Mouse (Mus musculus): ENCODE results near the gene Alkbh7. TPM values are rescaled to one million over a fixed set of nuclear protein-coding genes. Genes with fewer than 3 reads are reported as not detected.

Gene Alkbh7
- 20.6 and 31.9 TPM in 2 replicates for polyA plus RNA-seq (2012; ENCODE audit: low replicate concordance)

DNA sequence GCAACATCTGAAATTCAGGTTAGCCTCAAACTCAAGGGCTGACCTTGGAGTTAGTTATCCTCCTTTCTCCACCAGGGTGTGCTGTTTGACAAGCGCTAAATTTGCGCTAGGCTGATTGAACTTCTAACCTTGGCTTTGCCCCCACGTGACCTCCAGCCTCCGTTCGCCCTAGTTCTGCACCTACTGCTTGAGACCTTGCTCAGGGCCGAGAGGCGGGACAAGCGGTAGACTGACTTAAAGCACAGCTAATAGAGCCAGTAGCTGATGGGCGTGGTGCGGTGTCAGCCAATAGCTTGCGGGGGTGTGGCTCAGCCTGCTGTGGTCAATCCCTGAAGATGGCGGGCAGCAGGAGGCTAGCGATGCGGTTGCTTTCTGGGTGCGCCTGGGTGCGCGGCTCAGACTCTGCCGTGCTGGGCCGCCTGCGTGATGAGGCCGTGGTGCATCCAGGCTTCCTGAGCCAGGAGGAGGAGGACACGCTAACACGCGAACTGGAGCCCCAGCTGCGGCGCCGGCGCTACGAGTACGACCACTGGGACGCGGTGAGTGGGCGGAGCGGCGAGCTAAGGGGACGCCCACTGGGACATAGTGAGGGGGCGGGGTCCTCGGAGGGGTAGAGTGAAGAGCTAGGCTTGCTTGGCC lies at the start of gene Alkbh7:
Alkbh7 (plus strand) TSS at position 311 of the 639 bp plus-strand sequence.

DNA sequence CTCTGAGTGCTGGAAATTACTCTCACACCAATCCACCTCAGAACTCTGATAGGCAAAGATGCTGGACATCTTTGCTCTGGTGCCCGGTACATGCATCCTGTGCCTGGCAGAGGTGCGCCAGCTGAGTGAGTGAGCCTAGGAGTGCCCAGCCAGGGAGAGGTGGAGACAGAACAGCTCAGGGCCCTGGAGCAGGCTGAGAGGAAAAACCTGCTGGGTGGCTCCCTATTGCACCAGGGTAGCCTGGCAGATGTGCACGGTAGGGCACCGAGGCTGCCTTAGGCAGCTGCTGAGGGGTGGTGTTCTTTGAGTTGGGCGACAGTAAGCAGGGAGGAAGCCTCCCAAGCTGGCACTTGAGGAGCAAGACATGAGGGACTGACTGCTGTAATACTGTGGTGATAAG lies 15.1 kb upstream of the Alkbh7 start, which contains the start of gene Acer1:
Acer1 (minus strand) TSS at position 114 of the 400 bp plus-strand sequence.

DNA sequence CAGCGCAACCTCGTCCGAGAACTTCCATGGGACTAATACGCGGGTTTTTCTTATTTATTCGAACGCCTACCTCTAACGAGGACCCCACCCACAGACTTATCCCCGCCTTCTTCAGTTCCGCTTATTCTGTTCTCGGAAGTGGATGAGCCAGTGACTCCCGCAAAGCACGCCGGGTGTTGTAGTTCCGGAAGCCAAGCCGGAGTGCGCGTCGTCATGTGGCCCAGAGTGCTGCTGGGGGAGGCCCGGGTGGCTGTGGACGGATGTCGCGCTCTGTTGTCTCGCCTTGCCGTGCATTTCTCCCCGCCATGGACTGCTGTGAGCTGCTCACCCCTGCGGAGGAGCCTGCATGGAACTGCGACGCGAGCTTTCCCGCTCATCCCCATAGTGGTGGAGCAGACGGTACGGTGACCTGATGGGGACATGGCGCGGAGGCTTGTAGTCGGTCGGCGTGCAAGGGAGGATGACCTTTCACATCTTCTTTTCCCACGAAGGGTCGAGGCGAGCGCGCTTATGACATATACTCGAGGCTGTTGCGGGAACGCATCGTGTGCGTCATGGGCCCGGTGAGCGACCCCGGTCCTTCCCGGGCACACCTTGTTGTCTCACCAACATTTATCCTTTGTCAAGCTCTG lies 6.9 kb upstream of the Alkbh7 start, which contains the start of gene Clpp:
Clpp (plus strand) TSS at position 191 of the 632 bp plus-strand sequence.

DNA sequence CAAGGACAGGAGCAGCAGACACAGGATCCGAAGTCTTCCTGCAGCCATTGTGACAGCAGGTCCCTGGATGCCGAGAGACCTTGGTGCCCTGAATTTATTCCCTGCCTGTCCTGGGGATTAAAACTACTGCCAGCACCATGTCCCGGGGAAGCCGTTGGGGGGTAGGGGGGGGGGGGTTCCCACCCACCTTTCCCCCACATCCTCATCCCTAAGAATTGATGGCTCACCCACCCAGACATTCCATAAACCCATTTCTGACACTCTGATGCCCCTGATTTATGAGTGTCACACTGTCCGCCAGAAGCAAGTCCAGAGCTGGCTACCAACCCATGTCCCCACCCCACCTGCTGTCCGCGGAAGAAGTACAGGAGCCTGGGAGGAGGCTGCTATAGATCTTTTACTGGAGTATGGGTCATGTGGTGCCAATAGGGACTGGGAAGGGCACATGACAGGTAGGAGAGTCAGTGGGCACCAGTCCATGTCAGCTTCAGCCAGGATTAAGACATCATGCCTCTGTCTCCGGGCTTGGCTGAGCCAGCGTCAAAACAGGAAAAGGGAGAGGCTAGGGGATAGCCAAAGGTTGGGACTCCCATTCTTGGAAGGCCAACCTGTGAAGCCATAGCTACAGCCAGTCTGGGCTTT lies 3.0 kb downstream of the Alkbh7 start, which contains the start of gene Pspn:
Pspn (minus strand) TSS at position 51 of the 642 bp plus-strand sequence.

DNA sequence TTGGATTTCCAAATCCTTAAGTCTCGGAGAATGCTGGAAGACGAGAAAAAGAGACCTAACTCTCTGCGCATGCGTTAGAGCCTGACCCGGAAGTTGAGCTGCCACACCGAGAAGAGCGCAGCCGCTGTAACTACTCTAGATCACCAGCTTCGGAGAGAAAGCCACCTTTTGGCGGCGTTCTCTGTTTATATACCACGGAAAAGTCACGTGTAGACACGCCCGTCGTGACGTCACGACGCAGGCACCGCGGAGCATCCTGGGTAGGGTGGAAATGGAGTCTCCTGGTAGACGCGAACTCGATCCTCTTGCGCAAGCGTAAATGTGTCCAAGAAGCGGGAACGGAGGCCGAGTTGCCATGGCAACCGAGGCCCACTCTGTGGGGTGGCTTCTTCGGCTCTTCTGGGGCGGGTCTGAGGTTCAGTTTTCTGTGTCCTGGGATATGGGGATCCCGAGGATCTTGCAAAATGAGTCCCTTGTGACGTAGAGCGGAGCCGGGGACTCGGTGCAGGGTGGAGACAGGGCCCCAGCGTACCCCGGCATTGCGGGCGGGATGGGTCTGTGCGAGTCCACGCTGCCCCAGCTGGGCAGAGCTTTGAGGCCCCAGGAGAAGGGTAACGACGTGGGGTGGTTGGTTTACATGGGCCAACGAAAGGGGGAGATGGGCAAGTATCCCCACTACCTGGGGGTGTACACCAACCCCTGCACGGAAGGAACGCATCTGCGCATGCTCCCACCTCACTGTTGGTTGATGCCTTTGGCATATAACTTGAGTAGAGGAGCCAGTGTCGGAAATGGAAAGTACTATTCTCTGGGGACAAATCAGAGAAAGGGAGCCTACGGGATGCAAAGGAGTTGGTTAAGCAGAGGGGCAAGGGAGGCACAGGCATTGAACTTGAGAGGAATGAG lies 14.3 kb downstream of the Alkbh7 start, which contains the start of the genes Gtf2f1 and Gm17949:
Gtf2f1 (minus strand) TSS at position 53 of the 906 bp plus-strand sequence.
Gm17949 (plus strand) TSS at position 234 of the 906 bp plus-strand sequence.

DNA sequence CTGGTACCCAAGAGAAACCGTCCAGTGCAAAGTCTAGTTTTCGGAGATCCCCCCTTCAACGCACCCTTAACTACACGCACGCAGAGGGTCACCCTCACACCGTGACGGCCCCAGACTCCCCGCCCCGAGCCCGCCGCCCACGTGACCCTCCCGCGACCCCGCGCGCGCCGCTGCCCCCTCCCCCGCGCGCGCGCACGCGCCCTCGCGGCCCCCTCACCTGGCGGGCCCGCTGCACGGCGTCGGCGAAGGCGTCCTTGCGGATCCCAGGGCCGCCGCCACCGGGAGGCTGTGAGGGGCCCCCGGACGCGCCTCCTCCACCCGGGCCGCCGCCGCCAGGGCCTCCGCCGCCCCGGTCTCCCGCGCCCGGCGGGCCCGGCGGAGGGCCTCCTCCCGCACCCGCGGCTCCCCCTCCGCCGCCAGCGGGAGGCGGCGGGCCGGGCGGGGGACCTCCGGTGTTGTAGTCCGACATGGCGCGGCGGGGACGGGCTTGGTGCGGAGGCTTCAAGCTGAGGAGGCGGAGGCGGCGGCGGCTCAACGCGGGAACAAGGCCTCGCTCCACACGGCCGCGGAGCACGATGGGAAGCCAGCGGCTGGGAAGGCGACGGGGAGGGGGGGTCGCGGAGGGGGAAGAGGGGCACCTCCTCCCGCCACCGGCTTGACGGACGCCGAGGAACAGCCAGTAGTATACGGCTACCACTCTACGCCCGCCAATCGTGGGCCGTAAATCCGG lies 34.0 kb downstream of the Alkbh7 start, which contains the start of gene Khsrp:
Khsrp (minus strand) TSS at position 592 of the 730 bp plus-strand sequence.

DNA sequence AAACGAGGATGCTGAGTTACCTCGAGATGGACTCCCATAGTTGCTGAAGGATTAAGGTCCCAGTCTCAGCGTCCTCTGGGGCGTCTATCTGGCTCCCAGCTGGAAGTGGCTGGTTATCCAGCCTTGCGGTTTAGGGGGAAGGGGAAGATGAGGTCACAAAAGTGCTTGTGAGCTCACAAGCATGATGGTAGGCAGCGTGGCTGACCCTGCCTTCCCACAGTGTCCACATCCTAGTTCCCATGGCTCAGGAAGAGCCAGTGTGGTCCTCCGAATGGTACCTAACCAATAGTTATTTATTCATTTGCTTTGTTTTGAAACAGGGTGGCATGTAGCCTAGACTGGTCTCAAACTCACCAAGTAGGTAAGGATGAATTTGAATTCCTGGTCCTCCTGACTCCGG lies 44.4 kb downstream of the Alkbh7 start, which contains the start of gene Slc25a41:
Slc25a41 (minus strand) TSS at position 101 of the 400 bp plus-strand sequence.

Other genes with a start within 250 kb of the Alkbh7 start
- gene Nrtn, start 239.8 kb upstream of the Alkbh7 start, polyA plus RNA-seq (2012; ENCODE audit: low replicate concordance): 1.7 and 2.5 TPM in 2 replicates
- 63.0 and 71.4 TPM in 2 replicates for gene Dus3l, start 232.6 kb upstream of the Alkbh7 start, polyA plus RNA-seq (2012; ENCODE audit: low replicate concordance)
- gene Prr22, start 227.1 kb upstream of the Alkbh7 start, polyA plus RNA-seq (2012; ENCODE audit: low replicate concordance): 22.2 and 50.3 TPM in 2 replicates
- gene Rfx2, start 166.3 kb upstream of the Alkbh7 start, polyA plus RNA-seq (2012; ENCODE audit: low replicate concordance): 80.3 and 90.4 TPM in 2 replicates
- gene Acsbg2, start 122.9 kb upstream of the Alkbh7 start, polyA plus RNA-seq (2012; ENCODE audit: low replicate concordance): not detected in 2 replicates
- gene 1700061G19Rik, start 121.9 kb upstream of the Alkbh7 start, polyA plus RNA-seq (2012; ENCODE audit: low replicate concordance): not detected in 2 replicates
- 120 and 136 TPM in 2 replicates for gene Mllt1, start 61.9 kb upstream of the Alkbh7 start, polyA plus RNA-seq (2012; ENCODE audit: low replicate concordance)
- not detected in 2 replicates for gene Acer1, start 15.2 kb upstream of the Alkbh7 start, polyA plus RNA-seq (2012; ENCODE audit: low replicate concordance)
- 77.6 and 206 TPM in 2 replicates for gene Clpp, start 7.0 kb upstream of the Alkbh7 start, polyA plus RNA-seq (2012; ENCODE audit: low replicate concordance)
- 2.3 and 3.1 TPM in 2 replicates for gene Pspn, start 2.7 kb downstream of the Alkbh7 start, polyA plus RNA-seq (2012; ENCODE audit: low replicate concordance)
- gene Gtf2f1, start 13.9 kb downstream of the Alkbh7 start, polyA plus RNA-seq (2012; ENCODE audit: low replicate concordance): 144 and 226 TPM in 2 replicates
- gene Gm17949, start 14.1 kb downstream of the Alkbh7 start, polyA plus RNA-seq (2012; ENCODE audit: low replicate concordance): not detected in 2 replicates
- gene Khsrp, start 34.2 kb downstream of the Alkbh7 start, polyA plus RNA-seq (2012; ENCODE audit: low replicate concordance): 758 and 1,065 TPM in 2 replicates
- not detected in 2 replicates for gene Slc25a41, start 44.3 kb downstream of the Alkbh7 start, polyA plus RNA-seq (2012; ENCODE audit: low replicate concordance)
- 5.3 and 6.2 TPM in 2 replicates for gene Crb3, start 61.8 kb downstream of the Alkbh7 start, polyA plus RNA-seq (2012; ENCODE audit: low replicate concordance)
- 4.9 and 6.2 TPM in 2 replicates for gene Slc25a23, start 62.5 kb downstream of the Alkbh7 start, polyA plus RNA-seq (2012; ENCODE audit: low replicate concordance)
- gene Dennd1c, start 81.2 kb downstream of the Alkbh7 start, polyA plus RNA-seq (2012; ENCODE audit: low replicate concordance): 25.4 and 34.0 TPM in 2 replicates
- 0.23 and 0.25 TPM in 2 replicates for gene Tubb4a, start 90.4 kb downstream of the Alkbh7 start, polyA plus RNA-seq (2012; ENCODE audit: low replicate concordance)
- gene Tnfsf9, start 108.0 kb downstream of the Alkbh7 start, polyA plus RNA-seq (2012; ENCODE audit: low replicate concordance): 0.18 and 0.27 TPM in 2 replicates
- gene Cd70, start 152.4 kb downstream of the Alkbh7 start, polyA plus RNA-seq (2012; ENCODE audit: low replicate concordance): not detected in 2 replicates
- 0.85 and 0.98 TPM in 2 replicates for gene Tnfsf14, start 196.8 kb downstream of the Alkbh7 start, polyA plus RNA-seq (2012; ENCODE audit: low replicate concordance)
- gene C3, start 230.8 kb downstream of the Alkbh7 start, polyA plus RNA-seq (2012; ENCODE audit: low replicate concordance): 1.6 and 2.3 TPM in 2 replicates